Mouse (Mus musculus) CD4-positive, CD25-positive, alpha-beta regulatory T cell, adult 4 months (primary cell): ENCODE measurements at regions not wholly inside any gene's neighbourhood (a gene's known extent, or its start where the extent isn't known, plus 50 kb on each side); places are given as distances from the start of the nearest gene placed in this dataset.

Source experiments
- ATAC-seq: one replicate; pipeline ENCODE4 v1.8.0; 2017

DNA sequence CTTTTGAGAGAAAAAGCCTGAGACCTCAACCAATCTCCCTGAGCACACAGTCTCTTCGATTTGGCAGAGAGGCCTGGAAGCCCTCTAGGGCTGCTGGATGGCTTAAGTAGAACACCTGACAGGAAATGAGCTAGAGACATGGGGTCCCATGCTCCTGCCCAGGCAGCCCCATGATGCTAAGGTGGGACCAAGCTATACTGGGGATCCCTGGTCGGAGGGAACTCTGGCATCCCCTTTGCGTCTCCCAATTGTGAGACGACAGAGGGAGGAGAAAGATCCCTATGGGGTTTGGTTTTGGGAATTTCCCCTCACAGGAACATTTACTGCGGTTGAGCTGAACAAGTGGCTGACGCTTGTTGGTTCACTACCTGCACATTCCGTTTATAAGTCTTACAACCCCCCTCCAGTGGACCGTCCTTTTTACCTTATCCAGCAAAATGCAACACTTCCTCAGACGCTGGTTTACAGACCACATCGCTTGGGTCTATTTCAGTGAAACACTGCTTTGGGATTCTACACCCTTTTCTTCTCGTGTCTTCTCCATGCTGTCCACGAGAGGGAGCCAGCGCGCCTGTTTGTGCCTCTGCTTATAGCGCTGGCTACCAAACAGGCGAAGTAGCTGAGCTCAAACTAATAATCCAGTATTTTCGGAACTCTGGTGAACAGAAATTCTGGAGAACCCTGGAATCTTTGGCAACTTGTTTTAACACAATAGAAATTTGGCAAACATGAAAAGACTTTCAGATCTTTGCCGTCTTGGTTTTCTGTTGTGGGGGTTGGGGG is 93.7 kb upstream of the Spred2 start:
- peak; percentile 81 for ATAC-seq

GRCm38 (mm10) chr11:19834561-19834960 is 89.6 kb upstream of the Spred2 start:
- ATAC-seq = no peak

DNA sequence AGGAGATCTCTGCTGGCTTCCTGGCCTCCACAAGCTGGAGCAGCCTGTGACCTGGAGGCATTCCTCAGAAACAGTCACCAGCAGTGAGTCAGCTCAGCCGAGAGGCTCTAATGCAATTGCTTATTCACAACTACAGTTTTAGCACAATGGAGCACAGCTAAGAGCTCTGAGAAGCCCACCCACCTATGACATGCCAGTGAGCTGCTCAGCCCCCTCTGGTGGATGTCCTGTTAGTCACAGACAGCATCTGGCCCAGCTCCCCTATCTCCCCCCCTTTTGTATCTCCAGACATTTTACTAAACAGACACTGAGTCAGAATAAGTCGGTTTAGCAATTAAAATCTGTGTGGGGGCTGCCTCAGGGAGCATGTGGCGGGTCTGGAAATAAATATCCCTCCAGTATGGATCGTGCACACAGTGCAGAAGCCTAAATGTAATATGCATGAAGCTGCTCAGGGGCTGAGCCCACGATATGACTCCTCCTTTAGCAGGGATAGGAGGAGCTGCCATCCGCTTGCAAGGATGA is 88.9 kb upstream of the Spred2 start:
- ATAC-seq = no peak

DNA sequence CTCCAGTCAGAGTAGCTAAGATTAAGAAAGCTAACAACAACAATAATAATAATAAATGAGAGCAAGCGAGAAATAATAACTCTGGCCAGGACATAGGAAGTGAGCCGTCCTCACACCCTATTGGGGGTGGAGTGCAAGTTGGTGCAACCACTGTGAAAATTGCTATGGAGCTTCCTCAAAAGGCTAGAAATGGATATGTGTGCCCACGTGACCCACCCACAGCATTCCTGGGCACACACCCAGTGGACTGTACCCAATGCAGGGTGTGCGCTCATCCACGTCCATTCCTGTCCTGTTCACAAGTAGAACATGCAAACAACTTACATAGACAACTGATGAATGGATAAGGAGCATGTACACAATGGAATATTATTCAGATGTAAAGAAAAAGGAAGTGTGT is 85.2 kb upstream of the Spred2 start:
- ATAC-seq = no peak

DNA sequence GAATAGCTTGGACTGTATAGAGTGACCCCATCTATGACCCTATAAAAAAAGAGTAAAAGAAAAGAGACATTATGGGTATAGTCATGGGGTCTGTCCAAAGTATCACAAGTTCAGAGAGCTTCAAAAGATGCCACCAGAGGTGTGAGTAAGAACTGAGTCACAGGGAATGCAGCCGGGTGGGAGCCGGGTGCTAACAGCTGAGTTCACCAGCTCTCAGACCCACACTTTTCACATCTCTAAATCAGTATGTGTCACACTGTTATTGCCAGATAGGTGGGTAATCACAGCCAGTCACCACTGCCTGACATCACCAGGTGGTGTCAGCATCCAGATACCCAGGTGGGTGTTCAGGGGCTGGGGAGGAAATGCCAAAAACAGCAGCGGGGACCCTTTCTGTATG is 81.1 kb upstream of the Spred2 start:
- no peak for ATAC-seq

DNA sequence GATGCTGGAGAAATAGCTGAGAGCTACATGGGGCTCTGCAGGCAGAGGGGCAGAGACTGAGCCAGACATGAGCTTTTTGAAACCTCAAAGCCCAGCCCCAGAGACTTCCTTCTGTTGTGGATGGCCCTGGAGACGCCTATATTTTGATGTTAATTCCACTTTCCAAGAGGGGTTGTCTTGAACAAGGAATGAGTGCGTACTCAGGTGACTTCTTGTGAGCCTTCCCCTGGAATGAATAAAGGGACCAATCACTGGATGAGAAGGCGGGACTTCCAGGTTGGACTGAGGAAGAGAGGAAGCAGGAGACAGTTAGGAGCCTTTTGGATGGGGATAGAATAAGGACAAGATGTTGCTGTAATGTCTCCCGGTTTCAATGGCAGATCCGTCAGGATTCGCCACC is 76.3 kb upstream of the Spred2 start:
- no peak for ATAC-seq

GRCm38 (mm10) chr11:19848412-19848811 is 75.8 kb upstream of the Spred2 start:
- ATAC-seq = no peak

- ATAC-seq = no peak
Observed at GRCm38 (mm10) chr11:19849347-19849811, 74.8 kb upstream of the Spred2 start.

- ATAC-seq = no peak
Observed at GRCm38 (mm10) chr11:19849844-19850420, 74.2 kb upstream of the Spred2 start.

GRCm38 (mm10) chr11:19851022-19851615 is 73.1 kb upstream of the Spred2 start:
- no peak for ATAC-seq

GRCm38 (mm10) chr11:19861596-19861995 is 62.6 kb upstream of the Spred2 start:
- no peak for ATAC-seq

GRCm38 (mm10) chr11:19863327-19863726 is 60.8 kb upstream of the Spred2 start:
- ATAC-seq = no peak

- ATAC-seq = no peak
Observed at GRCm38 (mm10) chr11:19866262-19866661, 57.9 kb upstream of the Spred2 start.

GRCm38 (mm10) chr11:19869671-19870070 is 54.5 kb upstream of the Spred2 start:
- ATAC-seq = no peak

DNA sequence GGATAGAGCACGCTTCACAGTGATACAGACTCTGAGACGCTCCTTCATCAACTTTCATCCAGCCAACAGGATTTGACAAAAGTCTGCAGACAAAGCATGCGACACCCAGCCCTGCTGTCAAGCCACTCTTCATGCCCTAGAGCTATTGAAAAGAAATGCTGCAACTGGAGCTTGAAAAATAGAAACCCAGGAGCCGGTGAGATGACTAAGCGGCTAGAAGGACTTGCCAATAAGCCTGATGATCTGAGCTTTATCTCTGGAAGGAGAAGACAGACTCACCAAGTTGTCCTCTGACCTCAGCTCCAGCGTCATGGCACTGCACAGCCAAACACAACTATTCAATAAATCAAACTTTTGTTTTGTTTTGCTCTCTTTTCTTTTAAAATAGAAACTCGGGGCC is 54.0 kb upstream of the Spred2 start:
- no peak for ATAC-seq

- no peak for ATAC-seq
Observed at GRCm38 (mm10) chr11:19873796-19874195, 50.4 kb upstream of the Spred2 start.
